Mouse (Mus musculus) spleen, adult 12 weeks (tissue): ENCODE results near the gene Mthfd1.

Experiments
- DNase-seq: peaks from one replicate; pipeline ENCODE4 v3.0.0; 2022; ENCODE audit warnings: low spot score

Mthfd1 gene

DNA sequence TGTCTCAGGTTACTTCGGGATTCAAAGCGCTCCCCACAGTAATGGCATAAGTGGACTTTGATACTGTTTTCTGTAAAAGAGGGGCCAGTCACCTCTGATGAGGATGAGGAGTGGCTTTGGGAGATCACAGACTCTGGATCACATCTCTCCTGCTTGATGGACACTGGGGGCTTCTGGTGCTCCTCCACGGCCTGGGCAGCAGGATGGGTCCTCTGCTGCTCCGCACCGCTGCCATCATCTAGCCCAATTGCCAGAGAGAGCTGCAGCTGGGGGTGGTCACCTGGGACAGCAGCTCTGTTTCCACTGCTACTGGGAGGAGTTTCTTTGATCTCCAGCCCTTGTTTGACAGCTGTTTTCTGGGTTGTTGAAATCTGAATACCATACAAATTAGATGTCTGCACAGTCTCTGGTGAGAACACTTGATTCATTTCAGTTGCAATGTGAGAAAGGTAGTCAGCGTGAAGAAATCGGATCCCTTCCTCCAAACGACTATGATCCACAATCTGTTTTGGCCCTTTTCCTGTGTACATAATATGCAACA, 94.7 kb downstream of the Mthfd1 start:
- no peak for DNase-seq

DNA sequence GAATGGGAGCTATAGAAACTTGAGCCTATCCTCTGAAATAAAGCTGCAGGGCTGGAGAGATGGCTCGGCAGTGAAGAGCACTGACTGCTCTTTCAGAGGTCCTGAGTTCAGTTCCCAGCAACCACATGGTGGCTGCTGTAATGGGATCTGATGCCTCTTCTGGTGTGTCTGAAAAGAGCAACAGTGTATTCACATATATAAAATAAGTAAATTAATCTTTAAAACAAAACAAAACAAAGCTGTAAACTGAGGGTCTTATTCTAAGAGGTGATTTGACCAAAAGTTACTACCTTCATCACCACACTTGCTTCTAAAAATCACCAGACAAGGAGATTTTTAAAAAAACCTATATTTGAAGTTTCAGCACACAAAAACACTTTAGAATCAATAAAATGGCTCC, 105.8 kb downstream of the Mthfd1 start:
- no peak for DNase-seq

- no peak for DNase-seq
These were observed 106.6 kb downstream of the Mthfd1 start for GRCm38 (mm10) chr12:76361405-76362302.

DNA sequence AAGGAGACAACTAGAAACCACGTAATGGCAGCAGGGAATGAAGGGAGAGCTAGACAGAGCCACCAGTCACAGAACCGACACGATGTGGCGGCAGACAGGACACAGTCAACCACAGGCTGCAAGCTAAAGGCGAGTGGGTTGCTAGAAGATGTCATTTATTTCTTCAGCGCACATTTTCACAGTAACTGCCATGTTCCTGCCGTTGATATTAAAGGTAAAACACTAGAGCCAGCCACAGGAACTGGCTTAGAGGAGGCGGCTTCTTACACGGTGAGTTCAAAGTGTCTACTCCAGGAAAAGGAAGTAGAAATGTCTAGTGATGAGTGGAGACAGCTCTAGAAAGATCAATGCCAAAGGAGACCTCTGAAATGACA, 107.2 kb downstream of the Mthfd1 start:
- no peak for DNase-seq

GRCm38 (mm10) chr12:76366276-76366675, 111.2 kb downstream of the Mthfd1 start:
- no peak for DNase-seq

DNA sequence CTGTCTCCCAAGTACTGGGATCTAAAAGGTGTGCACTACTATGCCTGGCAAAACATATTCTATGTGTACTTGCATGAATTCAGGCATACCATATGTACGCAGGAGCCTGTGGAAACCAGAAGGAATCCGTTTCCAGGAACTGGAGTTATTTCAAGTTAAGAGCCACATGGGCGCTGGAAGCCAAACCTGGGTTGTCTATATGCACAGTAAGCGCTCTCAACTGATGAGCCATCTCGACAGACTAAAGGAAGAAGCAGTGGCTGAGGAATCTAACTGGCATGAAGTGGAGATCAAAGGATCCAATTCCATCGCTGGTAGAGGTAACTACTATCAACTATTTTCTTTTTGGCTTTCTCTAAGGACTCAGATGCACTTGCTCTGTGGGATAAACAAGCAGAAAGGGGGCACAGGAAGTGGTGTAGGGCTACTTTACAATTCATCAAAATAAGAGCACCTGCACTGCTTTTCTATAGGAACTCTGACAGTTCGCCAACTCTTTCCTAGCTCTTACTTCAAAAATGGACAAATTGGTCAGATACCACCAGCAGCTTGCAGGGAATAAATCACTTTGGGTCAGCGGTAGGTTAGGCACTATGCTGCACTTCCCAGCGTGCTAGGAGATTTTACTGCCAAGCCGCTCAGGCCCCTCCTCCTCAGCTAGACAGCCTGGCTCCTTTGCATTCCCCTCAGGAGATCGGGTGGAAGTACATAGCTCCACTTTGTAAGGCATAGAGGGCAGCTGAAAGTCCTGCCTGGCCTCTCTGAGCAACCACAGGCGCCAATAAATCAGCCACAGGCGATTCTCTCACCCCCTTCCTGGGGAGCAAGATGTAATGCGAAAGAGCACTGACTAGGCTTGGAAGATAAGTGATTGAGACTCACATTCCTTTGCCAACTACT, 112.2 kb downstream of the Mthfd1 start:
- DNase-seq, result no peak

GRCm38 (mm10) chr12:76368201-76368789, 113.2 kb downstream of the Mthfd1 start:
- no peak for DNase-seq

DNA sequence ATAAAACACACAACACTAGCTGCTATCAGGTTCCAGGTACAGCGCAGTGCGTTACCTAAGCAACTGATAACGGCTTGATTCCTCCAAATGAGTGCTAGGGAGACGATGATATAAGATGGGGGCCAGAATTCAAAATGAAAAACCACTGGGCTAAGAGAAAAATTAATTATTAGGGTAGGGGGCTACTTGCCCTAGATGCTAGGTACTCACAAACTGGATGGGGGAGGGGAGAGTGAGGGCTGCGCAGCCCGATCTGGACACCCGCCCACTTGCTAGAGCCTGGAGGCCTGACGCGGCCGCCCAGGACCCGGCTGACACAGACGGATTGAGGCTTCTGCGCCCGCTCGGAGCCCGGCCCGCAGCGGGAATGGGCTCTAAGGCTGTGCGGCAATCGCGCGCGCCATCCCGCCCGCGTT, 113.7 kb downstream of the Mthfd1 start:
- no peak for DNase-seq
